ENCODE assay signal across 8 mouse cellular contexts in genomic region chr12:45443512-45444190, GRCm38 (mm10).
A peak's percentile ranks its signal among the peaks of the same experiment; 100 is the strongest.
DNase-seq lines count a peak whose midpoint lies in the region; TF ChIP-seq lines count a peak whose summit lies in the region.

No protein-coding gene starts in this region.

- WGBS in heart, adult 2 months = 53% methylated on average over 8 of the region's 8 CpGs

- DNase-seq in heart, adult 2 months = no peak
- no peak for DNase-seq in heart, adult 11 months
- peak; percentile 40 for DNase-seq in ES-E14 (ENCODE audit: low read depth, low spot score)
- DNase-seq in induced T-regulatory cell, adult 2 months (ENCODE audit: low read depth) = peak; percentile 6
- peak; percentile 9 for DNase-seq in lung, postnatal 14 days
- peak; percentile 38 for DNase-seq in testis, postnatal 10 days (ENCODE audit: low spot score)
- DNase-seq in T-cell, adult 2 months (ENCODE audit: low spot score) = no peak

- no peak overlapping the region for H3K4me3 ChIP-seq in heart, adult 2 months
- no peak overlapping the region for H3K4me3 ChIP-seq in ES-E14 (ENCODE audit: insufficient read depth in 1 of 2, low read depth in 1 of 2, low read length in 2 of 2, poor library complexity in 1 of 2, severe bottlenecking in 1 of 2)
- H3K4me3 ChIP-seq in cortical plate, adult 2 months (ENCODE audit: insufficient read depth, low read length) = no peak overlapping the region

- no peak for TF ChIP-seq POLR2A in heart, adult 2 months (IDR thresholded peaks at IDR 0.05; ENCODE audit: insufficient read depth, low read depth, low read length)
- TF ChIP-seq POLR2A in cortical plate, adult 2 months (IDR thresholded peaks at IDR 0.05; ENCODE audit: extremely low read depth, insufficient read depth, low read length) = no peak

- H3K36me3 ChIP-seq in heart, adult 2 months (ENCODE audit: control insufficient read depth, insufficient read depth, low read length) = no peaks in the 10 kb centered on the region
- no peaks in the 10 kb centered on the region for H3K36me3 ChIP-seq in ES-E14 (ENCODE audit: control insufficient read depth, insufficient read depth, low read length, poor library complexity, severe bottlenecking)

- intact Hi-C loops in heart, adult 2 months (cut with DNase I) = no loop called here

- peak; percentile 78 for TF ChIP-seq CTCF in heart, adult 2 months (IDR thresholded peaks at IDR 0.05)
- peak; percentile 54; the same call in 1 of the 2 replicates for TF ChIP-seq CTCF in cortical plate, adult 2 months (IDR thresholded peaks at IDR 0.05; ENCODE audit: extremely low read depth, insufficient read depth, low read length)

- H3K79me2 ChIP-seq in heart, adult 2 months (replicated peaks; ENCODE audit: control insufficient read depth, insufficient read depth, low read length) = no peaks in the 10 kb centered on the region

- H3K27ac ChIP-seq in heart, adult 2 months = no peak overlapping the region
- no peak overlapping the region for H3K27ac ChIP-seq in ES-E14 (ENCODE audit: insufficient read depth, low read depth, low read length, poor library complexity, severe bottlenecking)
- no peak overlapping the region for H3K27ac ChIP-seq in cortical plate, adult 2 months (ENCODE audit: insufficient read depth, low read length)

- H3K27me3 ChIP-seq in heart, adult 2 months (ENCODE audit: control insufficient read depth, insufficient read depth, low read length) = no peaks in the 10 kb centered on the region

- no peaks in the 10 kb centered on the region for H3K9me3 ChIP-seq in ES-E14 (ENCODE audit: control insufficient read depth, insufficient read depth, low read depth, low read length)

- in situ Hi-C loops in ES-E14 (cut with MboI; ENCODE audit: low sequenced_read_pairs in 2 of 2, unreplicated experiment in 2 of 2) = no loop called here

- no peak overlapping the region for H3K9ac ChIP-seq in heart, adult 2 months (ENCODE audit: low read depth, low read length)
- H3K9ac ChIP-seq in ES-E14 (ENCODE audit: insufficient read depth, low read depth, low read length, poor library complexity, severe bottlenecking) = no peak overlapping the region

- H3K4me1 ChIP-seq in heart, adult 2 months (ENCODE audit: control insufficient read depth, insufficient read depth, low read length) = no peaks in the 10 kb centered on the region
- H3K4me1 ChIP-seq in ES-E14 (ENCODE audit: control insufficient read depth in 2 of 2, insufficient read depth in 2 of 2, low read length in 2 of 2, poor library complexity in 1 of 2) = no peaks in the 10 kb centered on the region
- no peaks in the 10 kb centered on the region for H3K4me1 ChIP-seq in cortical plate, adult 2 months (ENCODE audit: control insufficient read depth, insufficient read depth, low read length)

- no peak for TF ChIP-seq EP300 in heart, adult 2 months (IDR thresholded peaks at IDR 0.05; ENCODE audit: insufficient read depth, low read depth, low read length)

TF ChIP-seq in ES-E14, 5 proteins besides CTCF, POLR2A, EP300 and RAD21:
- TF ChIP-seq ZC3H11A (IDR thresholded peaks at IDR 0.05; ENCODE audit: borderline replicate concordance, low read depth, low read length) (peak; percentile 73), ZNF384 (IDR thresholded peaks at IDR 0.05; ENCODE audit: low read depth, low read length) (no peak), MAFK (IDR thresholded peaks at IDR 0.05; ENCODE audit: insufficient read depth, low read depth, low read length) (no peak), HCFC1 (IDR thresholded peaks at IDR 0.05; ENCODE audit: borderline replicate concordance, insufficient read depth, low read length) (no peak), CHD2 (IDR thresholded peaks at IDR 0.05; ENCODE audit: low read depth, low read length) (no peak)

Comparison
In these comparisons a context has a peak if more than half of its experiments do, and no peak if none do; other contexts are left out.
1. DNase-seq: peak in ES-E14 (single experiment), induced T-regulatory cell, adult 2 months (single experiment), lung, postnatal 14 days (single experiment) and testis, postnatal 10 days (single experiment); none in heart, adult 2 months (0 of 2), heart, adult 11 months (single experiment) and T-cell, adult 2 months (single experiment).